Mouse (Mus musculus): ENCODE measurements around the gene Nceh1. TPM values are rescaled to one million over a fixed set of nuclear protein-coding genes. Genes with fewer than 3 reads are reported as not detected.

The Nceh1 gene
- total RNA-seq, 4 experiments from 2014 or later: 113 to 126 (median 120) TPM

GRCm38 (mm10) chr3:27190865-27191264 lies 8.1 kb downstream of the Nceh1 start:
- no peak for DNase-seq (ENCODE audit: low spot score in 2 of 2)

DNA sequence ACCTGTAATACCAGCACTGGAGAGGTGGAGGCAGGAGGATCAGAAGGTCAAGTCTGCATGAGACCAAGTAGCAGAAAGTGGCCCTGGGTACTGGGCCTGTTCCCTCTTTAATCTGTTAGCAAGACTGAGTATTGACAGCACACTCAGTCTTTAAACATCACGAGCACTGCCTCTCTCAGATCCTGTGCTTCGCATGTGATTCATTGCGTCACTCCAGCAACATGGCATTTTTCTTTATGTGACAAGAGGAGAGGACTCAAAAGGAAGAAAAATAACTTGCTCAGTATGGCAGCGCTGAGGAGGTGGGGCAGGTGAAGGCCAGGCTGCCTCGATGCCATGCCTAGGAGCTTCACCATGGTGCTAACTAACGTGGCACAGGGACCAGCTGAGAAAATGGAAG lies 9.1 kb downstream of the Nceh1 start:
- DNase-seq (ENCODE audit: low spot score in 2 of 2): no peak

DNA sequence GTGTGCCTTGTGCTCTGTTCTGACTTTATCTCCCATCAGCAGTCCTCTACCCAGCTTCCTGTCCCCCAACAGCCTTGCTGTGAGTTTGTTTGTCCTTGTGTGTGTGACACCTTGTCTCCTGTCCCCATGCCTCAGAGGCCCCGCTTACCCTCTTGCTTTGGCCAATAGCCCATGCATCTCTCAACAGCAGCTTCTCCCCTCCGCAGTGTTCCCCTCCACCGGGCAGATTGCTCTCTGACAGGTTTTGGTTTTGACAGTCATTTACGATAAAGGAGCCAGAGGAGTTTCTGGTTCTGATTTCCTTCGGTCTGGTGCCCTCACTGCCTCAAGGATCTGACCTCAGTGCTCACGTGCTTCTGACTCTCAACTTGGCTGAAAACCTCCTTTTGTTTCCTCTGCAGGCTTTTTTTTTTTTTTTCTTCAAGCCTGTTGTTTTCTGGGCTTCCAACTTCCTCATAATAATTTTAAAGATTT lies 11.1 kb downstream of the Nceh1 start:
- DNase-seq (ENCODE audit: low spot score in 2 of 2): no peak

DNA sequence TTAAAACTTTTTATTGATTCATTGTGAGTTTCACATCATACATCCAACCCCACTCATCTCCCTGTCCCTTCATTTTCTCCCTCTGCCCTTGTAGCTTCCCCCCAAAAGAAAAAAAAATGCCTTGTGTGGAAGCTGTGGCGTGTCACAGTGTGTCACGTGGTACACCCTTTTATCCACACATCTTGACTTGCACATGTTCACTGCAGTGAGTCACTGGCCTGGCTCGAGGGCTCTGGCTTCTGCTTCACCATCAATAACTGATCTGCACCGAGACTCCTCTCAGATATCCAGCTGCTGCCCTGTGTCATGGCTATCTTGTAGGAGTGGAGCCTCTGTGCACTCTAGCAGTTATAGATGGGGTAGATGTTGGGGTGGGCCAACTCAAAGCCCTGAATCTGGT lies 12.4 kb downstream of the Nceh1 start:
- no peak for DNase-seq (ENCODE audit: low spot score in 2 of 2)

- DNase-seq (ENCODE audit: low spot score in 2 of 2): no peak
Measured at GRCm38 (mm10) chr3:27195573-27196227, 12.9 kb downstream of the Nceh1 start.

DNA sequence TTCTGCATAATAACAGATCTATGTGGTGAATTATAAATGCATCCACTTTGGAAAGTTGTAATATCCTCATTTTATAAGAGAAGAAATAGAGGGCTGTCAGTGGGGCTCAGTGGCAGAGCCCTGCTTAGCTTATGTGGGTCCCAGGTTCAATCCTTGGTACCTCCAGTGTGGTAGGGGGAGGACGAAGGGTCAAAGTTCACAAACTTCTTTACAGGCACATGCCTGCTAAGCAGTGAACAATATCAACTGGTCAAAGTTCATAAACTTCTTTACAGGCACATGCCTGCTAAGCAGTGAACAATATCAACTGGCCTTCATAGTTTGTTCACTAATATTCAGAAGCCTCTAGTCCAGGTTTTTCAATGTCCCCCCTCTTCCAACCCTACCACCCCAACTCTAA lies 13.8 kb downstream of the Nceh1 start:
- DNase-seq (ENCODE audit: low spot score in 2 of 2): no peak

- DNase-seq (ENCODE audit: low spot score in 2 of 2): no peak
Measured at GRCm38 (mm10) chr3:27197816-27198215, 15.1 kb downstream of the Nceh1 start.

DNA sequence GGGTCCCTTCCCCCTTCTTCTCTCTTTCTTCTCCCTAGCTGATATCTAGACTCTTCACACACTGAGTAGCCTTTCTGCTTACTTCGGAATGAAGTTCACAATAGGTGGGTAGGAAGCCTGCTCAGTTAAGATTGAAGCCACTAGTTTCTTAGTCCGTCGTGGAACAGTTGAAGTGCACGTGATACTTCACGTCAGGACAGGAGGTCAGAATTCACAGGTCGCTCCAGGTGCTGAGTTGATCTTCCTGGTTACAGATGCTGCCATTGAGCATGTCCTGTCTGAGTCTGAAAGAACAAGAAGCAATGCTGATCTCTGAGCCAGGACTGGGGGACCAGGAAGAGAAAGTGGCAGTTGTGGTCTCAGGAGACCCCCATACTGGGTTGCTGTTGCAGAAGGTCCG lies 16.4 kb downstream of the Nceh1 start:
- DNase-seq (ENCODE audit: low spot score in 2 of 2): no peak

DNA sequence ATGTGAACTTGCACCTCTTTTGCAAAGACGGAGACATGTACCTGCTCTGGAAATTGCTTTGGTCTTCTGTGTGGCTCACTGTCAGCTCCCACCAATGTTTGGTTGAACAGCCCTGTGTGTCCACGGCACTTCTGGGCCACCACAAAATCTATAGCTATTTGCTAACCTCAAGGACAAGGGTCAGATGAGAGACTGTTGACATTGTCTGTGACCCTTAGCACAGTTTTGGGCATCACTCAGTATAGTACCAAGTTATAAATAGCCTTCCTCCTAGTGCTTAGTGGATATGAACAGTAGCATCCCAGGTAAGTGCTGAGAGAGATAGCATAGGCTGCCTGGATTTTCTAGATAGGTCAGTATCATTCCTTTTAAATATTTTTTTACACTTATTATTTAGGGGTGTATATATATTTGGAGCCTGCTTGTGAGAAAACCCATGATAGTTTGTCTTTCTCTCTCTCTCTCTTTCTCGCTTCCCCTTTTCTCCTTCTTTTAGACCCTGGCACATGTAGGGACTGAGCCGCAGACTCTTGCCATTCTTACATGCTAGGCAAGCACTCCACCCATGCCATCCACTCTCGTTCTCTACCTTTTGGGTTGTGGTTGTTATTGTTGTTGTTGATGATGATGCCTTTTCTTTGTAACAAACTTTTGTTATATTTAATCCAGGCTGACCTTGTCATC lies 19.1 kb downstream of the Nceh1 start:
- DNase-seq (ENCODE audit: low spot score in 2 of 2): no peak

- no peak for DNase-seq (ENCODE audit: low spot score in 2 of 2)
Measured at GRCm38 (mm10) chr3:27205068-27205467, 22.3 kb downstream of the Nceh1 start.

- no peak for DNase-seq (ENCODE audit: low spot score in 2 of 2)
Measured at GRCm38 (mm10) chr3:27205514-27206220, 22.9 kb downstream of the Nceh1 start.

DNA sequence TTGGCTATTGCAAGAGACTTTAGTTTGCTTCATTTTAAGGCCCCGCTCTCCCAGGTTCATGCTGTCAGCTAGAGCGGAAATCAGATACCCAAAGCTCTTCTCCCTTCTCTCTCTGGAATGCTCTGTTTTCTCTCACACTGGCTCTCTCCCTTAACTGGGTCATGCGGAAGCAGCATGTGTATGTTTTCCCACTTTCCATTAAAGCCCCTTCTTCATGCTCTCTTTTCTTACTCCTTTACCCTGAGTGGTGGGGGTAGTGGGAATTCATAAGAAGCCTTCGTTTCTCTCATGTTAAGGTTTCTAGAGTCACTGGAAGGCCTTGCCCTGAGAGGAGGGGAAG lies 23.4 kb downstream of the Nceh1 start:
- no peak for DNase-seq (ENCODE audit: low spot score in 2 of 2)

DNA sequence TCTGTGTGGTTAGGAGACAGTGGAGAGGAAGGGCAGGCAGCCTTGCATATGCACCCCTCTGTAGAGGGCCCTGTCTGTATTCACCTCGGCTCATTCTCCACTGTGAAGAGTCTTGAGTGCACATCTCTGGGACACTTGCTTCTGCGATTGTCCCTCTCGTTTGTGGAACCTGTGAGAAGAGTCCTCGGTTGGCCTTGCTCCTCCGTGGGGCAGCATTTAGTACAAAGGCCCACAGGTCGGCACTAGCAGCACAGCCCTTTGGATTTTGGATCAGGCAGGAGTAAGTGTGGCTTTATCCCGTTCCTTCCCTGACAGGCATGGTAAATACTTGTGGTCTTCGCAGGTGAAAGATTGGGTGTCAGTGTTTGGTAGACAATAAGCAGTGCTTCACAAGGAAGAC lies 23.8 kb downstream of the Nceh1 start:
- no peak for DNase-seq (ENCODE audit: low spot score in 2 of 2)

DNA sequence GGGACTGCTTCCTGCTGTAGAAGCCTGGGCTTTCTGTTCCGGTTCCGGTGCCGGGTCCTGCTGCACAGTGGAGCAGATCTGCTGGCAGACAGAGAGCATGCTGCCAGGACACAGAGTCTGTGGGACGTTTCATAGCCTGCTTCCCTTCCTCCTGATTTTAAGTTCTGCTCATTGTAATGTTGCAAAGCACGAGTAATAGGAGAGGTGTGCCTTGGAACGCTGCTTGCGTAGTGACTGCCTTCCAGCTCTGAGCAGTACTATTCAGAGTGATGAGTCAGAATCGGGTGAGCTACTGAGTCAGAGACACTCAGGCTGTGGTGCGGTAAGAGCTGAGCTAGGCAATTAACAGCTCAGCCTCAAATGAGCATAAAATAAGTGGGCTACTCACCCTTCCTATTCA lies 26.9 kb downstream of the Nceh1 start:
- peak; percentile 33 to 78 for DNase-seq (ENCODE audit: low spot score in 2 of 2)

- DNase-seq (ENCODE audit: low spot score in 2 of 2): no peak
Measured at GRCm38 (mm10) chr3:27210271-27210670, 27.5 kb downstream of the Nceh1 start.

DNA sequence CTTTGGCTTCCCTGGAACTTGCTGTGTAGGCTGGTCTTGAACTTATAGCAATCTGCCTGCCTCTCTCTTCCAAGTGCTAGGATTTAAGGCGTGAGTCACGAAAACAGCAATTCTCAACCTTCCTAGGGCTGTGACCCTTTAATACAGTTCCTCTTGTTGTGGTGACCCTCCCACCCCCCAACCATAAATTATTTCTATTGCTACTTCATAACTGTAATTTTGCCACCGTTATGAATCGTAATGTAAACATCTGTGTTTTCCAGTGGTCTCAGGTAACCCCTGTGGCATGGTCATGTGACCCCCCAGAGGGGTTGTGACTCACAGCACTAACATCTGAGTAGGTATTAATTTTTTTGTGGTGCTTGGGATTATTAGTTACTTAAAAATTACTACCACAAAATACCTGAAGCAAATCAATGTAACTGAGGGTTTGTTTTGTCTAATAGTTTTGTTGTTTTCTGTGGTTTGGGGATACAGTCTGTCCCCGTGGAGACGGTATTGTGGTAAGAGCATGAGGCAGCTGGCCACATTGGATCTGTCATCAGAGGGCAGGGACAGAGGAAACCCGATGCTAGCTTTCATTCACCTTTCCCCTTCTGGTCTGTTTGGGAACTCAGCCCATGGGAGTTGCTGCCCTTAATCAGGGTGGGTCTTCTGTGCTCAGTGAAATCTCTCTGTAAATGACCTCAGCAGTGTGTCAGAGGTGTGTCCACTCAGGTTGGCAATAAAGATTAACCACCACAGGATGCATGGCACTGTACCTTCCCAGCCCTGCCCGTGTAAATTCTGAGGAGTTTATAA lies 31.5 kb downstream of the Nceh1 start:
- no peak for DNase-seq (ENCODE audit: low spot score in 2 of 2)

GRCm38 (mm10) chr3:27217331-27217730 lies 34.6 kb downstream of the Nceh1 start:
- DNase-seq (ENCODE audit: low spot score in 2 of 2): no peak

- DNase-seq (ENCODE audit: low spot score in 2 of 2): no peak
Measured at GRCm38 (mm10) chr3:27218604-27219003, 35.8 kb downstream of the Nceh1 start.

DNA sequence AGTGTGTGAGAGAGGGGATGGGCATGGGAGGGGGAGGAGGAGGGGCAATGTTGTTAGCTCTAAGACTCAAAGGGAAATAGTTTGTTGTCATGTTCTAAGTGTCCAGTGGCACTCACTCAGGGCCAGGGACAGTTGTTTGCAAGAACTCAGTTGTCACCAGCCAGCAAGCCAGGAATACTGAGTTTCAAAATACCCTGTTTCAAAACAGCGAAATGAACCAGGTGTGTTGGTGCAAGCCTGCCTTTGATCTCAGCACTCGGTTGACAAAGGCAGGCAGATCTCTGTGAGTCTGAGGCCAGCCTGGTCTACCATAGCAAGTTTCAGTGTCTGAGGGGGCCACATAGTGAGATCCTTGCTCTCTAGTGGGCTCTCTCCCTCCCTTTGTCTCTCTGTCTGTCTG lies 39.3 kb downstream of the Nceh1 start:
- DNase-seq (ENCODE audit: low spot score in 2 of 2): no peak

GRCm38 (mm10) chr3:27222488-27222887 lies 39.7 kb downstream of the Nceh1 start:
- no peak for DNase-seq (ENCODE audit: low spot score in 2 of 2)

- no peak for DNase-seq (ENCODE audit: low spot score in 2 of 2)
Measured at GRCm38 (mm10) chr3:27227629-27228453, 45.1 kb downstream of the Nceh1 start.

Data from left cerebral cortex, adult 8-10 months (tissue).